Mouse (Mus musculus) C2C12 (cell line): Measurements from ENCODE around the gene Stab1.

Experiments
- CEBPB ChIP-seq: IDR thresholded peaks from one replicate; pipeline ENCODE4 v1.6.1; 2011; ENCODE audit warnings: low read depth, mild to moderate bottlenecking, control low read depth, moderate library complexity
- CTCF ChIP-seq: IDR thresholded peaks from one replicate; pipeline ENCODE4 v1.5.1; 2011; ENCODE audit not compliant: control insufficient read depth, insufficient read depth, insufficient read length
- FOSL1 ChIP-seq: IDR thresholded peaks from one replicate; pipeline ENCODE4 v1.8.0; 2011; ENCODE audit warnings: mild to moderate bottlenecking, low read length; ENCODE audit not compliant: poor library complexity, insufficient read depth, severe bottlenecking
- MAX ChIP-seq: IDR thresholded peaks from one replicate; pipeline ENCODE4 v1.6.1; 2011; ENCODE audit warnings: mild to moderate bottlenecking, control low read depth
- MYOD1 ChIP-seq: IDR thresholded peaks from one replicate; pipeline ENCODE4 v1.6.1; 2011; ENCODE audit warnings: low read depth; ENCODE audit not compliant: control insufficient read depth, insufficient read length
- MYOG ChIP-seq: IDR thresholded peaks from one replicate; pipeline ENCODE4 v1.6.1; 2011; ENCODE audit not compliant: control insufficient read depth, insufficient read length; ENCODE audit errors: extremely low read depth
- USF1 ChIP-seq: IDR thresholded peaks from one replicate; pipeline ENCODE4 v1.6.1; 2011; ENCODE audit warnings: low read depth, mild to moderate bottlenecking, control low read depth, moderate library complexity

DNA sequence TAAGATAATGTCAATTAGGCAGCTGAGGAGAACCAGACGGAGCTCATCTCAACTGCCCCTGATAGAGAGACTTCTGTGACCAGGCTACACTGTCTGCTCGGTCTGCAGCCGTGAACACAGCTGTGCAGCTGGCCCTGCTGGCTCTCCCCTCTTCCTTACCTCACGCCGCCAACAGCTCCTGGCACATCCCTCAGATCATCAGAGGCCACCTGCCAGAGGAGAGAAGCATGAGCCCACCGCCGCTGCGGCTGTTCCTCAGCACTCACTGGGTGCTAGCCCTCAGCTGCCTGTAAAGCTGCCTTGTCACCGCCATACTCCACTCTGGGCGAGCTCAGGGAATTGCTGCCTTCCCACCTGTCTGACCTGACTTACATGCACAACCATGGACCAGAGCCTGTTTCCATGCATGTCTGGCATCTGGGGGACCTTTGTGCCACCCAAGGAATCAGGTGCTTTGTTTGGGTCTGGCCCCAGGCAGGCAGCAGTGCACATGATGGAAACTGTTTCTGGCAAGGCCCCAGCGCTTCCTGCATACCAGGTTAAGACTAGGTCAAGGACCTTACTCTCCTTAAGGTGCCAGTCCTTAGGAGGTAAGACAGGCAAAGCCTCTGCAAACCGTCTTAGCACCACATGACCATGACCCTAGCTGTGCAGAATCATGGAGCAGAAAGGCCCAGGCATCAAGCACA lies 11.4 kb upstream of the Stab1 start:
- TF ChIP-seq USF1 = no peak
- no peak for TF ChIP-seq CTCF
- no peak for TF ChIP-seq MYOD1
- TF ChIP-seq MAX = no peak
- TF ChIP-seq FOSL1 = no peak
- TF ChIP-seq MYOG = no peak
- no peak for TF ChIP-seq CEBPB
